Mouse (Mus musculus) ES-CJ7 (cell line): Measurements from ENCODE around the gene Pcnx.
A peak's percentile ranks its signal among the peaks of the same experiment; 100 is the strongest.

ENCODE experiments used
- DNase-seq: peaks from one replicate; pipeline ENCODE4 v3.0.0; 2011; ENCODE audit warnings: low read depth, low spot score

Gene Pcnx

DNA sequence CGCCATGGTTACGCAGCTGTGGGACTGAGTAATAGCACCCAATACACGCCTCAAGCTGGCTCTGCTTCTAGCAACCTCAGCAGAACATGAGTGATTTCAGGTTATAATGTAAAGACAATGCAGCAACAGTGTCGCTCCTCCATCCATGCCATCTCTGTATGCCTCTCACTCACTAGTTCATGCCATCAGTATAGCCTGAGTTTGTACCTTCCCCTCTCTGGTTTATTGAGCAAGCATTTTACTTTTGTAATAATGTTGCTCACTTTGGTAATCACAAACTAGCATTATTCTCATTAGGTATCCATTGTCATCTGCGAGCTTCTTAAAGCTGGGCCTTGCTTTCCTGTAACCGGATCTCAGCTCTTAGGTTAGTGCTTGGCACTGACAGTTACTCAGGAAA, 36.2 kb downstream of the Pcnx start:
- DNase-seq = no peak

DNA sequence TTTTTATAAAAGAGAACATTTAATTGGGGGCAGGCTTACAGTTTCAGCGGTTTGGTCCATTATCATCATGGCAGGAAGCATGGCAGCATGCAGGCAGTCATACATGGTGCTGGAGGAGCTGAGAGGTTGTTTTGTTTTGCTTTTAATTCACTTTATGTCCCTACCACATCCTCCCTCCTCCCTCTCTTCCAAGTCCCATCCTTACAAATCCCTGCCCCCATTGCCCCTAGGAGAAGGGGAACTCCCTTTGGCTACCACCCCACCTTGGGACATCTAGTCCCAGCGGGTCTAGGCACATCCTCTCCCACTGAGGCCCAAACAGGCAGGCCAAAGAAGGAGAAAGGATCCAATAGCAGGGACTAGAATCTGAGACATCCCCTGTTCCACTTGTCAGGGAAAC, 44.6 kb downstream of the Pcnx start:
- DNase-seq = no peak

DNA sequence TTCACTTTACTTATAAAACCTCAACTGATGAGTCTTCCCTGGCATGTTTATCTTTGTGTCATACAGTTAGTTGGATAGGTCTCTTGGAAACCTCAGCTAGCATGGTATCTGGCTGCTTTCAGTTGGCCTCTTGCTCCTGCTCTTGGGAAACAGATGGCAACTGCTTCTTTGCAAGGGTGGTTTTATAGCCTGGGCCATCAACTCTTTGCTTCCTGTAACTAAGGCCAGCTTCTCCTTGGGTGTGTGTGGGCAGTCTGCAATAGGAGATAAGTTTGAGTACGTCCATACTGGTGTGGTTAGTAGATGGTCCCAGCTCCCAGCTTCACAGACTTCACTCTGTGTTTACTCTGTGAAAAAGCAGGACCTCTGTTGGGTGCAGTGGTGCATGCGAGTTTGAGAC, 46.0 kb downstream of the Pcnx start:
- DNase-seq = no peak

DNA sequence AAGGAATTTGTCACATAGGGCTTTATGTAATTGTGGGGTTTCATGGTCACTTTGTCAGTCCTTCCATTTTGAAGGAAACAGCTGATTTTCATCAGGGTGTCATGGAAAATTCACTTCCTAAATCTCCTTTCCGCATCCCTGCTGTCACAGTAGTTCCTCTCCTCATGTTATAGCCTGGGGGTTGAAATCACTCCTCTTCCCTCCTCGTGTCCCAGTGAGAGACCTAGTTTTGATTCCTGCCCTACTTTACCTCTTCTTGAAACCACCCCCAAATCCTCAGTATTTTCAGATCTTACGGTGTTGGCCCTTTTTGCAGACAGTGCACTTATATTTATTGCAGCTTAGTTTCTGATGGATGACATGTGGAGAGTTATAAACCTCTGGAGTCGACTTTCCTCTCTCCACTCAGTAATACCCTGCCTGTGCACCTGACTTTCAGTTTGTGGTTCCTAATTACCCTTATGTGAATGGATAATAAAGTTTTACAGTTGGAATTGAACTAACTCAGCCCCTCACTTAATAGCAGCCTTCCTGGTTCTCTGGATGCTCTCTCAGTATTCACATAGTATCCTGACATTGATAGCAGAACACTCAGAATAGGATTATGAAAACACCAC, 48.0 kb downstream of the Pcnx start:
- DNase-seq = no peak

DNA sequence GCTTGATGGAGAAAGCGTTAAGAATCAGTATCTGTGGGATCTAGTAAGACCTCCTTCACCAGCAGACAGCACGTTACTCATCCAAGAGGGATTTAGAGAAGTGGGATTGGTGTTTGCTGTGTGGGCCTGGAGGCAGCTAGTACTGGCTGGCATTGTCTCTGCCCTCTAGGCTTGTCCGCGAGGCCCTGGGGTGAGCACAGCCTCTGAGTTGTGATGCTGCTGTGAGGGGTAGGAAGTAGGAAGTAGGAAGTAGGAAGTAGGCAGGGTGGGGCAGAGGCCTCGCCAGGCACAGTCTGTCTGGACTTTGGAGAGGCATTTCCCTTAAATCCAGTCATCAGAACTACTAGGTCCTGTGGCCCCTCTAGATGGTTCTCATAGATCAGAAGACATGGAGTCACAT, 50.6 kb downstream of the Pcnx start:
- no peak for DNase-seq

DNA sequence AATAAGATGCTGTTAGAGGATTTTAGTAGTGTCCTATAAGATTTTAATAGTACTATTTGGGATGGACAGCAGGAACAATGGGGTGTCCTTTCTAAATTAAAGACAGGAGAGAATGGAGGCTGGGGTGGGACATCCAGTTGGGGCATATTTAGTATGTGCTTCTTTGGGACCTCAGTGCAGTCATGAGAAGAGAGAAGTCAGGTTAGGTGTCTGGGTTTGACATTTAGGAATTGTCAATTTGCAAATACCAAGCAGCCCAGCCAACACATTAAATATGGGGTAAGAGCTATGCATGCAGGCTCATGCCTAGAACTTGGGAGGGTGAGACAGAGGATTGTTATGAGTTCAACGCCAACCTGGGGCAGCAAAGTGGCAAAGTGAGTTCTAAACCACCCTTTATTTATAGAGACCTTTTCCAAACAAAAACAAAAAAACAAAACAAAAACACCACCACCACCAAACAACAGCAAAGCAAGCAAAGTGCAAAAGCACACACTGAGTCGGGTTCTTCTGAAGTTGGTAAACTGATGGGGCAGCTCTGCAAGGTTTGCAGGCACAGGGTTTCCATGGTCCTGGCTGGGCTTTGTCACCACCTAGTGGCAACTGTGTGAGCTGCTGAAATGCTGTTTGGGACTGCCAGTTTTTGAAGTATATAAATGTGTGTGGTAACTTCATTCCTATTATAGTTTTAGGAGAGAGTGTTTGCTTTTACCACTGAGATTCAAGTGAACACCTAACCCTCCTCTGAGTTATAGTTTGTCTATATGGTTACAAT, 55.5 kb downstream of the Pcnx start:
- peak; percentile 49 for DNase-seq

DNA sequence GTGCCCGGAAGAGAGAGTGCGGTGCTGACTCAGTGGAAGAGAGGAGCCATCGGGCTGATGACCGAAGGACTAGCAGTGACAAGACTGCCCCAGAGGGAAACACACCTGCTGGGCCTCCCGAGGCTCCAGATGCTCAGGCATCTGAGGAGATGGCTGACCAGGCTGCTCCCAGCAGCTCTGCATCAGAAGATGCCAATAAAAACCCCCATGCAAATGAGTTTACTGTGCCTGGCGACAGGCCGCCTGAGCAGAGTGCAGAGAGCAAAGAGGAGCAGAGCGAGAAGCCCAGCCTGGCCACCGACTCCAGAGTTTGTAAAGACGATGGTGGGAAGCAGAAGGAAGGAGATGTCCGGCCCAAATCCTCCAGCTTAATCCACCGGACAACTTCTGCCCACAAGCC, 58.5 kb downstream of the Pcnx start:
- no peak for DNase-seq

DNA sequence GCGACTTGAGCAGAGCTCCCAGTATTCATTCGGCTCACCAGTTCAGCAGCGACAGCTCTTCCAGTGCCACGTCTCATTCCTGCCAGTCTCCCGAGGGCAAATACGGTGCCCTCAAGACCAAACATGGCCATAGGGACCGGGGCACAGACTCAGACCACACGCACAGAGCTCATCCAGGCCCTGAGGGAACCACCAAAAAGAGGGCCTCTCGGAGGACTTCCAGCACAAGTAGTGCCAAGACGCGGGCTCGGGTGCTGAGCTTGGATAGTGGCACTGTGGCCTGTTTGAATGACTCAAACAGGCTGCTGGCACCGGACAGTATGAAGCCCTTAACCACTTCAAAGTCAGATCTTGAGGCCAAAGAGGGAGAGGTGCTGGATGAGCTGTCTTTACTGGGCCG, 59.1 kb downstream of the Pcnx start:
- DNase-seq = no peak

DNA sequence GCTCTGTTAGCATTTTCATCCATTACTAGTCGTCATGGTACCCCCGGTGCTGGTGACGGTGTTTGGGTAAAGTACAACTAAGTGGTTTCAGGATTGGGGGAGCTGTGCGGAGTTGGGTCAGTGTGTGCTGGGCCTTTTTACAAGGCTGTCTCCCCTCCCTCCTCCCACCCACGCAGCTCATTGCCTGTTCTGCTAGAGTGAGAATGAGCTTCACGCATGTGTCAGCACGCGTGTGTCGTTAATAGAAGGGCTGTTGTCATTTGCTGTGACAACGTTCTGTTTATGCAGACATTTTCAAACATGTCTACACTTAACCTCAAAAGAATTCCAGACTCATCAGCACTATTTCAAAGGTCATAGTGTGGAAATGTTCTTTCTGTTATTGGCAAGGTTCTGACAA, 60.2 kb downstream of the Pcnx start:
- DNase-seq = no peak

DNA sequence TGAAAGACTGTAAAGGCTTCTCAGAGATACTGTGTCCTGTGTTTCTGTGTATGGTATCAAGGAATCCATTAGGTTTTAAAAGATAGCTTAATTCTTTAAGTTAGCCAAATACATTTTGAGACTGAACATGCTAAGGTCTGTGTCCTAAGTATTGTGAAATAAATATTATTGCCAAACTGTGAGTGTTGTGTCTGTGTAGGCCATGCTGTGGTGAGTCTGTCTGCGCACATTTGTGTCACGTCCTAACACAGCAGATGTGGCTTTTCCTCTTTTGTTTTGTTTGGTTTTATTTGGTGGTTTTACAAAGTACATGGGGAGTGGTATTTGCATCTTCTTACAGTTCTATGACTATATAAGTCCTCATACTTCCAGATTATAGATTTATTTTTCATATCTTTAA, 60.8 kb downstream of the Pcnx start:
- no peak for DNase-seq

DNA sequence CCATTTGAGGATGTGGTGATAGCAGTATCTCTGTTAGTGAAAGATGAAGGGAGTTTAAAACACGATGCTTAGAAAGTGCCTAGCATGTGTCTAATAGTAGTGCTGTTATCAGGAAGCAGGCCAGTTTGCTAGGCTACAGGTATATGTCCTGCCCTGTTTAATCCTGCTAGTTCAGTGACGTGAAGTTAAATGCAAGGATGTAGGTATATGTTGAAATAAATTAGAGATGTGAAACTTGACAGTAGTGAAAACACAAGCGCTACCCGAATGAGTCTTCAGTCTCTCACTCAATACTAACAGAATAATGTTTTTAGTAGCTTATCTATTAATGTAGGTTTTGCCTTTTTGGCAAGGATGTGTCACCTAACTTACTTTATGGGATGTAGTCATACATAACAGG, 62.0 kb downstream of the Pcnx start:
- DNase-seq = no peak

DNA sequence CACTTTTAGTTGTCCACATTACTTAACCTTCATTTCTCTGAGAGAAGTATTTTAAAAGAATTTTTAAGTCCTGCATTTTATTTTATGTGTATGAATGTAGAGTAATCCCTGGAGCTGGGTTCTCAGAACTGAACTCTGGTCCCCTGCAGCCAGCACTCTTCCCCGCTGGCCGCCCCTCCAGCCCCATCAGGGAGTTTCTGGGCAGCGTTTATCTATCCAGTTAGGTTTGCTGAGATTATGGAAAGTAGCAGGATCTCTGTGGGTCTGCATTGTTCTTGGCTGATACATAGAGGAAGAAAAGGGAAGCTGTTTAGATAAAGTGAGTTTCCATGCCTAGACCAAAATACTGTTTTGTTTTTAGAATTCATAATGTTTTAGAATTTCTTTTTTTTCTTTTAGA, 63.0 kb downstream of the Pcnx start:
- DNase-seq = no peak

DNA sequence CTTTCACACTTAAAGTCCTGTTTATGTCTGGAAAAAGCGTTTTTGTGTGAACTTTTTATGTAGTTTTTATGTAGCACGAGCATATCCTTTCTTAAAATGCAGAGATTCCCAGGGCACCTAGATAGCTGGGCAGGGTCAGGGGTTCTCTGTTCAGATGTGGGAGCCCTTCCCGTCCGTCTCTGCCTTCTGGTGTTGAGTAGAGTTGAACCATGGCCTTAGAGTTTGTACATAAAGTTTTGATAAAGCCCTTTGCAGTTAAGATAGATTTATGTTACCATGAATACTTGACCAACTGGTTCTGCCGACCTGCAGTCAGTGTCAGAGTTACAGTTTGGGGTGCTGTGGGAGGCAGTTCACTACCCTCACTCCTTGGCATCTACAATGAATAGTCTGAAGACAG, 67.3 kb downstream of the Pcnx start:
- no peak for DNase-seq

DNA sequence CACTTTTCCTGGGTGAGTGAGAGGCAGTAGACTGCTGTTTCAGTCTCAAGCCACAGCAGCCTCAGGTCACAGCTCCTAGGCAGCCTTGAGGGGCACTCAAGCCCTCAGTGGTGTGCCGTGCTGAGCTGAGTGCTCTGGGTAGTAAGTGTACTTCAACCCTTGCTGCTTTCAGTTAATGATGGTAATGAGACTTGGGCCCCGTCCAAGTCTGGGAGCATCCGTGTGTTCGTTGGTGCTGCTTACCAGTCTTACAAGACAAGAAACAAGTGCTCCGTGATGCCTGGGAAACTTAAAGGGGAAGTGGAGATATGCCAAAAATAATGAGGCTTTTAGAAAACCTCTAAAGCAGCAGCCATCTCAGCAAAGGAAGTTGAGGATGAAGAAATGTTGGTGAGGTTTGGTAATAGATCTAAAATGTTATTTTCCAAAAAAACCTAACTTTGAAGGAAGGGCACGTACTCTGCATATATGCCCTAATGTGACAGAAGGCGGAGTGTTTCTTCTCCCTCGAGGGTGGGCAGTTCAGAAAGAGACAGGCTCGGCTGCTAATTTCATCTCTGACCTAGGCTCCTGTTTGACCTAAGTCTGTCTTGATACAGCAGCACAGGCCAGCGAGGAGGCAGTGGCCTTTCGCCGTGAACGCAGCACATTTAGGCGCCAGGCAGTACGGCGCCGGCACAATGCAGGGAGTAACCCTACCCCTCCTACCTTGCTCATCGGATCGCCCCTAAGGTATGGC, 68.0 kb downstream of the Pcnx start:
- DNase-seq = no peak

DNA sequence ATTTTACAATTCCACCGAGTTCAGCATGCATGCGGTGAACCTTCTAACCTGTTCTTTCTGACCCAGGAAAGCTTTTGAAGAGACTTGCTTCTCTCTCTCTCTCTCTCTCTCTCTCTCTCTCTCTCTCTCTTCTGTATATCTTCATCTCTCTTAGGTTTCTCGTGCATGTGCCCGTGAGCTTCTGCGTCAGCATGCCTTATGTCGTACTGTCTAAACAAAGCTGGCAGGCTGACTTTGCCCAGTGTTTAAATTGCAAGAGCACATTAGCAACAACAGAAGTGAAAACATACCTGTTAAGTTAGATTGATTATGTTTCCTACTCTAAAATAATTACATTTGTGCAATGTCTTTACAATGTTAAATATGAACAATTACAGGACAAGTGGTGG, 68.6 kb downstream of the Pcnx start:
- no peak for DNase-seq

DNA sequence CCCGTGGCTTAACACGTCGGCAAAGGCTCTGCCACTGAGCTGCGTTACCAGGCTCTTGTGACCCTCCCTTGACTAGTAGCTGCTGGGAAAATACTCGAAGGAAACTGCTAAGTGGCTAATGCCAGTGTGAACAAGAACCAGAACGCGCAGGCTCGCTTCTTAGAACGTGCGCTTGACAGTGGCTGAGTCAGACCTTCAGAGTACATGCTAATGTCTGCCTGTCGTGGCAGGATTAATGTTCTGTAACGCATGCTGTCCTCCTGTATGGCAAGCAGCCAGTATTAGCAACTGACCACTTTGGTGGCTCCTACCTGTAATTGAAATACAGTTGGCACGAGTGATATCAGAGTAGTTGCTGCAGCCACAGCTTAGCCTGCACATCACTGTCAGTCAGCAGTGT, 72.2 kb downstream of the Pcnx start:
- DNase-seq = no peak

DNA sequence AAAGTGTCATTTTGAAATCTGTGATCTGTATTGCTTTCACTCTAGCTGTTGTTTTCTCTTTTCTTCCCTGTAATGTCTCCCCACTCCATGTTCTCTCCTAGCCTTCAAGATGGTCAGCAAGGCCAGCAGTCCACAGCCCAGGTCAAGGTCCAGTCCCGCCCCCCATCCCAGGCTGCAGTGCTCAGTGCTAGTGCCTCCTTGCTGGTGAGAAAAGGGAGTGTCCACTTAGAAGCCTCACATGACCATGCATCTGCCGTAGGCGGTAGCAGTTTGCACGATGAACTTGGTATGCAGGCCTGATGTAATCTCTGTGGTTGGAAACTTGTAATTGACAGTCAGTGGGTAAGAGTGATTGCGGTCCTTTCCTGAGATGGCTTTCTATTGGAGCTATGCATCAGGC, 73.6 kb downstream of the Pcnx start:
- DNase-seq = no peak

DNA sequence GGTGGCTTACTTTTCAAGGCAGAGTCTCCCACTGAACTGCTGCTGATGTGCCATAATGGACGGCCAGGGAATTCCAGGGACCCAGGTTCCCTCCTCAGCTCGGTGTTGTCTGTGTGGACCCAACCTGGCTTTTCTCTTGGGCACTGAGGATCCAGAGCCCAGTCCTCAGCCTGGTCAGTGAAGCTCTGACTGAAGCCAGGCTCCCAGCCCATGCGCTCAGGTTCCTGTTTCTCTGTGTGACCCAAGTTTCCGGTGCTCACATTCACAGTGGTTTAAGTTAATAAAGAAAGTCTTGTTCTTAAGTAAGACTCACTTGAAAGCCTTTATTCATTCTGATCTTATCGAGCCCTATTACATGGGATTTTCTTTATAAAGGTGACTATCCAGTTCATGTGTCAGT, 74.7 kb downstream of the Pcnx start:
- no peak for DNase-seq

DNA sequence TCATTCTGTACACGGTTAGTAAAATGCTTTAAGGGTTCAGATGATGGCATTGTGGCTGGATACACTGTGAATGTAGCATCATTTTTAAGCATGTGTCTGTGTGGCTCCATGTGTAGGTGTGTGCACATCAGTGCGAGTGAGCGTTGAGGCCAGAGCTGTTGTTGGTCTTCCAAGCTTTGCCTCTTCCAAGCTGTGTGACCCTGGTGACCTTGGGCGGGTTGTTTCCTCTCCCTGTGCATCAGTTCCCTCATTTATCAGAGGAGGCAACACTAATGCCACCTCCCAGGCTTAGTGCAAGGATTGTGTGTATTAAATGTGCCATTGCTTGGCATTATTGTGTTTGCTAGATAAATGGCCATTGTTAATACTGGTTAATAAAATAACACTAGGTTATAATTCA, 76.2 kb downstream of the Pcnx start:
- DNase-seq = no peak

DNA sequence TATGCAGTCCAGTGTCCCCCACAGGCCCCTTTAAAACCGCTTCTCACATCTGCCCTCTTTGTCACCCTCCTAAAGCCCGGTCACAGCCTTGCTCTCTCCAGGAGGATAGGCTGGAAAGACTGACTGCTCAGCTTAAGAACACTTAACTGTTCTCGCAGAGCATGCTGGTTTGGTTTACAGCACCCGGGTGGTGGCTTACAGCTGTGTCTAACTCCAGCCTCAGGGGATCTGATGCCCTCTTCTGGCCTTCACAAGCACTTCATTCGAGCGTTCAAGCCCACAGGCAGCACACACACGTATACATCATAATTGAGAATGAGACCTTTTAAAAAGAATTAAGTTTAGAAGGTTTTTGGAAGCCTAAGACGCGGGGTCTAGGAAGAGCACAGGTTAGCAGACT, 81.4 kb downstream of the Pcnx start:
- DNase-seq = peak; percentile 68

DNA sequence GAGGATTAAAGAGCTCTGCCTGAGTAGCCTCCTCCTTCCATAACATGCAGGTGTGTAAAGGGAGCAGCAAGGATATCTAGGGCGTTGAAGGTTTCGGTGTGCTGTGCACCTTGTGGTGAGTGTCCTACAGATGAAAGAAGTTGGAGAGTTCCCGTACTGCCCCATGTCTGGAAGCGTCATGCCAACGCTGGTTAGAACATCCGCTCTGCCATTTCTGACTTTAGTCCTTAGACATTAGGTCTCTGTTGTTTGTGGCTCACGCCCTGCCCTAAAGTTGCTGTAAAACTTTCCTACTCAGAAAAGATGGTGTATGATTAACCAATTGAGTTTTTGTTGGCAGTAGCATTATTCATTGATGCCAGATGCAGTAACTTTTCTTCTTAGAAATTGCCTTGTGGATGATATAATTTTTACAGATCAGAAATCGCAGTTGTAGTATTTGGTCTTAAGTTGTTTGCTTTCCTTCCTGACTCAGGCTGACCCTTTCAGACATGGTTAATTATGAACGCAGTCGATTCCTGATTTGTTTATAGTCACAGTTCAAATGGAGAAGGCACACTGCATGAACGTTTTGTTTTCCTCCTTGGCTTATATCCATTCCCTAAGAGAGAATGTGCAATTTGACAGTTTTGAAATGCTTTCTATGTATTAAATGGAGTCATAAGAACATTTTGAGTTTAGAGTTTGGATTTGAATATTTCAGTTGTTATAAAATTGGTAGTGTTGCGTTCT, 83.7 kb downstream of the Pcnx start:
- no peak for DNase-seq

DNA sequence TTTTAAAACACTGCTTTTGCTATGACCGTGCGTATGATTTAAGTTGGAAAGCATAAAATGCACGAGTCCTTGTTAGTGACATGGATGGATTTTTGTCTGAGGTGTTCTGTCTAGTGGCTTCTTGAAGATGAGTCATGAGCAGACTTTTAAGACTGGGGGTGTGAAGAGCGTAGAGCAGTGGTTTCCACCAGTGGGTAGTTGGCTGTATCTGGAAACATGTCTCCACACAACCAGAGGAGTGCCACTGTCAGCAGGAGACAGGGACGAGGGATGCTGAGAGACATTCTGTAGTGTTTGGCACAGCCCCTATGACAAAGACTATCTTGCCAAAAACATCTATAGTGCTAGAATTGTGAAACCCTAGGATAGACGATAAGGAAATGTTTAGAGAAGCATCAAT, 89.2 kb downstream of the Pcnx start:
- no peak for DNase-seq
